Mouse (Mus musculus) limb, embryonic 11.5 days (tissue): ENCODE results near the gene Zfp341. TPM values are rescaled to one million over a fixed set of nuclear protein-coding genes. Genes with fewer than 3 reads are reported as not detected.

Source experiments
- ATAC-seq: fragments of 200-750 bp; cut with Nextera tagmentation; 2 replicates; pipeline ENCODE4 v1.8.0; 2017; ENCODE audit warnings: low read depth; ENCODE audit not compliant: insufficient number of reproducible peaks, low FRiP score, low TSS enrichment
- DNase-seq: peaks from one replicate; pipeline ENCODE4 v3.0.0-alpha.2; 2015; ENCODE audit warnings: low spot score
- H3K27ac ChIP-seq: fragments of 300-500 bp; sonication (generic); replicated peaks from 2 replicates; pipeline ENCODE4 v1.5.1; 2014; ENCODE audit warnings: low read depth, mild to moderate bottlenecking, low read length
- H3K27me3 ChIP-seq: fragments of 300-500 bp; sonication (generic); 2 replicates; pipeline ENCODE4 v1.6.1; 2014; ENCODE audit warnings: mild to moderate bottlenecking, low read length, mixed read lengths; ENCODE audit not compliant: control insufficient read depth, insufficient read depth
- H3K36me3 ChIP-seq: fragments of 300-500 bp; sonication (generic); 2 replicates; pipeline ENCODE4 v1.6.1; 2014; ENCODE audit warnings: mild to moderate bottlenecking, low read length, moderate library complexity, mixed read lengths; ENCODE audit not compliant: control insufficient read depth, insufficient read depth
- H3K4me1 ChIP-seq: fragments of 300-500 bp; sonication (generic); 2 replicates; pipeline ENCODE4 v1.6.1; 2014; ENCODE audit warnings: low read length, mixed read lengths; ENCODE audit not compliant: control insufficient read depth, insufficient read depth
- H3K4me2 ChIP-seq: fragments of 300-500 bp; sonication (generic); 2 replicates; pipeline ENCODE4 v1.6.1; 2014; ENCODE audit warnings: low read depth, mild to moderate bottlenecking, moderate library complexity; ENCODE audit not compliant: severe bottlenecking
- H3K4me3 ChIP-seq: fragments of 300-500 bp; sonication (generic); 2 replicates; pipeline ENCODE4 v1.5.1; 2014; ENCODE audit warnings: low read depth, low read length
- H3K9ac ChIP-seq: fragments of 300-500 bp; sonication (generic); 2 replicates; pipeline ENCODE4 v1.6.1; 2014; ENCODE audit warnings: mild to moderate bottlenecking, low read length
- H3K9me3 ChIP-seq: fragments of 300-500 bp; sonication (generic); 2 replicates; pipeline ENCODE4 v1.6.1; 2016; ENCODE audit warnings: low read length; ENCODE audit not compliant: control insufficient read depth
- WGBS: fragments of 180-500 bp; shearing (Covaris S2); extraction: QIAGEN DNeasy Blood & Tissue Kit; methylation state at CpG from one replicate; pipeline ENCODE4 v1.1.7; 2014; 5-methylcytosine and 5-hydroxymethylcytosine counted together
- polyA plus RNA-seq: library from polyadenylated mRNA; unstranded; fragments of >200 nt; fragmentation: Nextera tagmentation; extraction: Ambion mirVana; gene quantifications from 2 replicates; pipeline ENCODE4 v1.2.1, GENCODE M21; 2014

The Zfp341 gene
- polyA plus RNA-seq, 1 experiment from 2014 or later, result 0.91 TPM

- H3K9me3 ChIP-seq, result peaks cover 2% of the 10 kb centered on the region; the same call in 1 of the 2 replicates
- no peaks in the 10 kb centered on the region for H3K4me1 ChIP-seq
- no peak for DNase-seq
- H3K4me2 ChIP-seq, result no peak overlapping the region
- 85% methylated on average over 5 of the region's 5 CpGs for WGBS
- H3K9ac ChIP-seq, result no peak overlapping the region
- no peak overlapping the region for H3K4me3 ChIP-seq
- ATAC-seq, result no peak
- no peaks in the 10 kb centered on the region for H3K27me3 ChIP-seq
- H3K36me3 ChIP-seq, result no peaks in the 10 kb centered on the region
- no peak overlapping the region for H3K27ac ChIP-seq
These were observed 17.3 kb upstream of the Zfp341 start for GRCm38 (mm10) chr2:154595775-154596174.

DNA sequence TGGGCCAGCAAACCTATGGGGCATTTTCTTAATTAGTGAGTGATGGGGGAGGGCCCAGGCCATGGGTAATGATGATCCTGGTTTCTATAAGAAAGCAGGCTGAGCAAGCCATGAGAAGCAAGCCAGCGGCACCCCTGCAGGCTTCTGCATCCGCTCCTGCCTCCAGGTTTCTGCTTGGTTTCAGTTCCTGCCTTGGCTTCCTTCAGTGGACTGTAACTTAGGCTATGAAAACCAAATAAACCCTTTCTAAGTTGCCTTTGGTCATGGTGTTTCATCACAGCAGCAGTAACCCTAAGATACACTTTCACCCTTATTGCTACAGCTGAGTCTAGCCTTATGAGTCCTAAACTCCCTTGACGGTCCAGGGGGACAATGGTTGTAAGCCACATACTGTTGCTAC is 15.7 kb upstream of the Zfp341 start:
- Histone ChIP-seq H3K36me3 (no peaks in the 10 kb centered on the region), H3K9ac (no peak overlapping the region), H3K4me3 (no peak overlapping the region), H3K4me2 (no peak overlapping the region), H3K27me3 (no peaks in the 10 kb centered on the region), H3K9me3 (peaks cover 2% of the 10 kb centered on the region; the same call in 1 of the 2 replicates), H3K4me1 (no peaks in the 10 kb centered on the region), H3K27ac (no peak overlapping the region)
- DNase-seq (no peak), ATAC-seq (no peak)
- 84% methylated on average over 3 of the region's 3 CpGs for WGBS

- no peaks in the 10 kb centered on the region for H3K27me3 ChIP-seq
- H3K4me3 ChIP-seq, result no peak overlapping the region
- H3K27ac ChIP-seq, result no peak overlapping the region
- DNase-seq, result no peak
- ATAC-seq, result no peak
- H3K36me3 ChIP-seq, result no peaks in the 10 kb centered on the region
- H3K9me3 ChIP-seq, result no peaks in the 10 kb centered on the region
- WGBS, result 71% methylated on average over 6 of the region's 6 CpGs
- H3K4me2 ChIP-seq, result no peak overlapping the region
- H3K9ac ChIP-seq, result no peak overlapping the region
- peaks cover 6% of the 10 kb centered on the region; the same call in 1 of the 2 replicates for H3K4me1 ChIP-seq
These were observed 12.5 kb upstream of the Zfp341 start for GRCm38 (mm10) chr2:154600586-154600985.

DNA sequence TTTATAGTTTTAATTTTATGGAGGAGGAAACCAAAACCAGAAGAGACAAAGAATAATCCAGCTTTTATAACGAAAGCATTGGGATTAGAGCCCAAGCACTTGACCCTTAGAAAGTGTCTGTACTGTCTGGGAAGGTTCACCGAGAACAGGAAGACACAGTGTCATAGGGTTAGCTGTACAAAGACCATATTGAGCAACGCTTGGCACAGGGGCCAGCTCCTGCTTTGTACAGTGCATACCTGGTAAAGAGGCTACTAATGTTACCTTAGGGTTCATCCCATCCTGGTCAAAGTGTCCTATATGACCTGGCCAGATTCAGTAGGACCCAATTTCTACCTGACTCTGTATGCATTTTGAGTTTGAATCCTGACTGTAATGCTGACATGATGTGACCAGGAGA is 11.8 kb upstream of the Zfp341 start:
- ATAC-seq (no peak), DNase-seq (no peak)
- 82% methylated on average over 3 of the region's 3 CpGs for WGBS
- no peaks in the 10 kb centered on the region for H3K27me3 ChIP-seq
- no peak overlapping the region for H3K27ac ChIP-seq
- no peaks in the 10 kb centered on the region for H3K36me3 ChIP-seq
- H3K9ac ChIP-seq, result no peak overlapping the region
- no peak overlapping the region for H3K4me3 ChIP-seq
- no peaks in the 10 kb centered on the region for H3K9me3 ChIP-seq
- peaks cover 6% of the 10 kb centered on the region; the same call in 1 of the 2 replicates for H3K4me1 ChIP-seq
- no peak overlapping the region for H3K4me2 ChIP-seq

GRCm38 (mm10) chr2:154603007-154603637 is 10.0 kb upstream of the Zfp341 start:
- 21% methylated on average over 22 of the region's 22 CpGs for WGBS

GRCm38 (mm10) chr2:154603638-154604153 is 9.4 kb upstream of the Zfp341 start, which contains the start of gene Pxmp4:
Gene Pxmp4, minus strand, starts transcription at chr2:154603708.
- H3K4me2 ChIP-seq, result peak within 1 kb of the TSS; percentile 74
- no peaks in the 10 kb centered on the region for H3K27me3 ChIP-seq
- peak; percentile 100 for ATAC-seq
- H3K36me3 ChIP-seq, result no peaks in the 10 kb centered on the region
- peak; percentile 98 for DNase-seq
- 1% methylated on average over 13 of the region's 13 CpGs for whole genome bisulfite sequencing
- H3K4me3 ChIP-seq, result peak within 1 kb of the TSS; percentile 75
- no peaks in the 10 kb centered on the region for H3K9me3 ChIP-seq
- H3K9ac ChIP-seq, result peak within 1 kb of the TSS; percentile 74
- peaks cover 6% of the 10 kb centered on the region; the same call in 1 of the 2 replicates for H3K4me1 ChIP-seq
- H3K27ac ChIP-seq, result no peak within 1 kb of the TSS

More at GRCm38 (mm10) chr2:154603007-154603637, 10.0 kb upstream of the Zfp341 start:
- peak overlapping the region; percentile 75 for H3K4me3 ChIP-seq
- no peaks in the 10 kb centered on the region for H3K27me3 ChIP-seq
- no peak overlapping the region for H3K27ac ChIP-seq
- H3K4me2 ChIP-seq, result peak overlapping the region; percentile 74
- no peaks in the 10 kb centered on the region for H3K36me3 ChIP-seq
- no peaks in the 10 kb centered on the region for H3K9me3 ChIP-seq
- peak; percentile 65 for ATAC-seq
- peak overlapping the region; percentile 74 for H3K9ac ChIP-seq
- peaks cover 6% of the 10 kb centered on the region; the same call in 1 of the 2 replicates for H3K4me1 ChIP-seq
- no peak for DNase-seq

DNA sequence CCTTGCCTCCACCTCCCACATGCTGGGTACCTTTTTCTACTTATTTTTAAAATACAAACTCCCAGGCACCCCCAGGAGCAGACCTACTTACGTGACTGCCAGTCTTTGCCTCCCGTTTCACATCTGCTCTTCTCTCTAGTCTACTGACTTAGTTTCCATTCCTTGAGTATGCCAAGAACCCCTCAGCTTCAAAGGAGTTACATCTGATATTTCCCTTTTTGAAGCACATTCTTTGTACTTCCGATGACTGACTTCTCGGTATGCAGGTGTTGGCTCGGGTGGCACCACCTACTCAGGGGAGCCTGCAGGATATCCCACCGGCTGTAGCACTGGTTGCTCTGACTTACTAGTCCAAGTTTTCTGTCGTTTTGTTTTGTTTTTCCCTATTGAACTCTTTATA is 8.9 kb upstream of the Zfp341 start:
- ATAC-seq (no peak), DNase-seq (no peak)
- Histone ChIP-seq H3K36me3 (no peaks in the 10 kb centered on the region), H3K9ac (no peak overlapping the region), H3K4me2 (peak overlapping the region; percentile 74), H3K27me3 (no peaks in the 10 kb centered on the region), H3K27ac (no peak overlapping the region), H3K4me1 (peaks cover 6% of the 10 kb centered on the region; the same call in 1 of the 2 replicates), H3K9me3 (no peaks in the 10 kb centered on the region), H3K4me3 (peak overlapping the region; percentile 75; the same call in 1 of the 2 replicates)
- WGBS, result 38% methylated on average over 7 of the region's 7 CpGs

- Histone ChIP-seq H3K9ac (no peak overlapping the region), H3K4me3 (no peak overlapping the region), H3K27ac (no peak overlapping the region), H3K4me2 (no peak overlapping the region), H3K36me3 (no peaks in the 10 kb centered on the region), H3K27me3 (no peaks in the 10 kb centered on the region), H3K9me3 (no peaks in the 10 kb centered on the region), H3K4me1 (peaks cover 6% of the 10 kb centered on the region; the same call in 1 of the 2 replicates)
- no peak for ATAC-seq
- DNase-seq, result no peak
- 91% methylated on average over 1 of the region's 1 CpGs for WGBS
These were observed 6.1 kb upstream of the Zfp341 start for GRCm38 (mm10) chr2:154606965-154607364.
